Mouse (Mus musculus) embryonic facial prominence, embryonic 14.5 days (tissue): Measurements from ENCODE around the gene Gm49337. TPM values are rescaled to one million over a fixed set of nuclear protein-coding genes. Genes with fewer than 3 reads are reported as not detected.

Source experiments
- ATAC-seq: fragments of 200-750 bp; cut with Nextera tagmentation; 2 replicates; pipeline ENCODE4 v1.8.0; 2017; ENCODE audit warnings: low read depth, moderate number of reproducible peaks, moderate TSS enrichment
- DNase-seq: peaks from one replicate; pipeline ENCODE4 v3.0.0-alpha.2; 2015; ENCODE audit warnings: low spot score
- H3K27ac ChIP-seq: fragments of 300-500 bp; sonication (generic); replicated peaks from 2 replicates; pipeline ENCODE4 v1.5.1; 2014; ENCODE audit warnings: low read depth, mild to moderate bottlenecking, low read length, moderate library complexity
- H3K27me3 ChIP-seq: fragments of 300-500 bp; sonication (generic); replicated peaks from 2 replicates; pipeline ENCODE4 v1.6.1; 2014; ENCODE audit warnings: low read length; ENCODE audit not compliant: control insufficient read depth, insufficient read depth
- H3K36me3 ChIP-seq: fragments of 300-500 bp; sonication (generic); 2 replicates; pipeline ENCODE4 v1.6.1; 2014; ENCODE audit warnings: low read length, mixed read lengths; ENCODE audit not compliant: control insufficient read depth, insufficient read depth
- H3K4me1 ChIP-seq: fragments of 300-500 bp; sonication (generic); 2 replicates; pipeline ENCODE4 v1.6.1; 2014; ENCODE audit warnings: antibody characterized with exemption, low read length; ENCODE audit not compliant: control insufficient read depth, insufficient read depth
- H3K4me2 ChIP-seq: fragments of 300-500 bp; sonication (generic); 2 replicates; pipeline ENCODE4 v1.6.1; 2014; ENCODE audit warnings: low read depth, mild to moderate bottlenecking, low read length, moderate library complexity, mixed read lengths
- H3K4me3 ChIP-seq: fragments of 300-500 bp; sonication (generic); 2 replicates; pipeline ENCODE4 v1.5.1; 2014; ENCODE audit warnings: low read depth, mild to moderate bottlenecking, low read length
- H3K9ac ChIP-seq: fragments of 300-500 bp; sonication (generic); 2 replicates; pipeline ENCODE4 v1.6.1; 2014; ENCODE audit warnings: low read depth, mild to moderate bottlenecking, low read length, moderate library complexity, mixed read lengths
- H3K9me3 ChIP-seq: fragments of 300-500 bp; sonication (generic); 2 replicates; pipeline ENCODE4 v1.6.1; 2016; ENCODE audit warnings: low read length; ENCODE audit not compliant: control insufficient read depth
- WGBS: fragments of 180-500 bp; shearing (Covaris S2); extraction: QIAGEN DNeasy Blood & Tissue Kit; methylation state at CpG from one replicate; pipeline ENCODE4 v1.1.7; 2014; 5-methylcytosine and 5-hydroxymethylcytosine counted together
- polyA plus RNA-seq: library from polyadenylated mRNA; unstranded; fragments of >200 nt; fragmentation: Nextera tagmentation; extraction: Ambion mirVana; gene quantifications from 2 replicates; pipeline ENCODE4 v1.2.1, GENCODE M21; 2014

The Gm49337 gene
- polyA plus RNA-seq, 1 experiment from 2014 or later, result not detected

- no peaks in the 10 kb centered on the region for H3K9me3 ChIP-seq
- no peaks in the 10 kb centered on the region for H3K36me3 ChIP-seq
- H3K9ac ChIP-seq, result no peak overlapping the region
- H3K27me3 ChIP-seq, result no peaks in the 10 kb centered on the region
- ATAC-seq (peak; percentile 67), DNase-seq (peak; percentile 70)
- no peak overlapping the region for H3K4me2 ChIP-seq
- peaks cover 5% of the 10 kb centered on the region; the same call in 1 of the 2 replicates for H3K4me1 ChIP-seq
- no peak overlapping the region for H3K27ac ChIP-seq
- WGBS, result 80% methylated on average over 7 of the region's 8 CpGs
- no peak overlapping the region for H3K4me3 ChIP-seq
Observed at GRCm38 (mm10) chr4:116168617-116169352, 4.4 kb upstream of the Gm49337 start.

- H3K4me1 ChIP-seq, result peaks cover 5% of the 10 kb centered on the region; the same call in 1 of the 2 replicates
- WGBS, result 65% methylated on average over 3 of the region's 3 CpGs
- ATAC-seq (0 out of 2 replicates have a peak, but pooled peaks have one; percentile 0), DNase-seq (no peak)
- H3K9ac ChIP-seq, result no peak overlapping the region
- H3K27ac ChIP-seq, result no peak overlapping the region
- no peaks in the 10 kb centered on the region for H3K9me3 ChIP-seq
- H3K4me3 ChIP-seq, result no peak overlapping the region
- H3K36me3 ChIP-seq, result no peaks in the 10 kb centered on the region
- H3K4me2 ChIP-seq, result no peak overlapping the region
- no peaks in the 10 kb centered on the region for H3K27me3 ChIP-seq
Observed at GRCm38 (mm10) chr4:116169353-116169672, 3.9 kb upstream of the Gm49337 start.

GRCm38 (mm10) chr4:116173752-116174151 lies 568 bp downstream of the Gm49337 start:
- H3K4me3 ChIP-seq, result no peak overlapping the region
- H3K4me2 ChIP-seq, result no peak overlapping the region
- H3K9me3 ChIP-seq, result no peaks in the 10 kb centered on the region
- DNase-seq (no peak), ATAC-seq (no peak)
- no peak overlapping the region for H3K9ac ChIP-seq
- no peaks in the 10 kb centered on the region for H3K27me3 ChIP-seq
- no peak overlapping the region for H3K27ac ChIP-seq
- WGBS, result 78% methylated on average over 4 of the region's 4 CpGs
- H3K4me1 ChIP-seq, result peaks cover 24% of the 10 kb centered on the region
- no peaks in the 10 kb centered on the region for H3K36me3 ChIP-seq

GRCm38 (mm10) chr4:116174466-116175116 lies 1.4 kb downstream of the Gm49337 start:
- no peak overlapping the region for H3K27ac ChIP-seq

GRCm38 (mm10) chr4:116175136-116175535 lies 2.0 kb downstream of the Gm49337 start:
- H3K4me1 ChIP-seq, result peaks cover 24% of the 10 kb centered on the region

More at GRCm38 (mm10) chr4:116174466-116175116, 1.4 kb downstream of the Gm49337 start:
- no peak overlapping the region for H3K4me3 ChIP-seq
- no peak overlapping the region for H3K4me2 ChIP-seq
- no peak for ATAC-seq
- no peaks in the 10 kb centered on the region for H3K36me3 ChIP-seq
- H3K9ac ChIP-seq, result no peak overlapping the region
- 43% methylated on average over 6 of the region's 6 CpGs for WGBS
- no peak for DNase-seq
- no peaks in the 10 kb centered on the region for H3K27me3 ChIP-seq
- peaks cover 24% of the 10 kb centered on the region for H3K4me1 ChIP-seq
- H3K9me3 ChIP-seq, result no peaks in the 10 kb centered on the region

GRCm38 (mm10) chr4:116175711-116176542 lies 2.7 kb downstream of the Gm49337 start:
- peak overlapping the region; percentile 61 for H3K27ac ChIP-seq
- ATAC-seq (no peak), DNase-seq (peak; percentile 48)
- no peaks in the 10 kb centered on the region for H3K27me3 ChIP-seq
- no peak overlapping the region for H3K4me3 ChIP-seq
- H3K9ac ChIP-seq, result no peak overlapping the region
- 58% methylated on average over 7 of the region's 7 CpGs for WGBS
- H3K9me3 ChIP-seq, result no peaks in the 10 kb centered on the region
- H3K36me3 ChIP-seq, result no peaks in the 10 kb centered on the region
- peaks cover 24% of the 10 kb centered on the region for H3K4me1 ChIP-seq
- H3K4me2 ChIP-seq, result peak overlapping the region; percentile 45

More at GRCm38 (mm10) chr4:116175136-116175535, 2.0 kb downstream of the Gm49337 start:
- ATAC-seq (no peak), DNase-seq (no peak)
- Histone ChIP-seq H3K4me3 (no peak overlapping the region), H3K27ac (no peak overlapping the region), H3K4me2 (no peak overlapping the region), H3K9me3 (no peaks in the 10 kb centered on the region), H3K9ac (no peak overlapping the region), H3K36me3 (no peaks in the 10 kb centered on the region), H3K27me3 (no peaks in the 10 kb centered on the region)

GRCm38 (mm10) chr4:116176543-116176988 lies 3.4 kb downstream of the Gm49337 start:
- DNase-seq (peak; percentile 94), ATAC-seq (peak; percentile 93)
- Histone ChIP-seq H3K4me3 (no peak overlapping the region; the same call in 1 of the 2 replicates), H3K9ac (peak overlapping the region; percentile 53; the same call in 1 of the 2 replicates), H3K27ac (peak overlapping the region; percentile 61), H3K27me3 (no peaks in the 10 kb centered on the region), H3K9me3 (no peaks in the 10 kb centered on the region), H3K4me1 (peaks cover 24% of the 10 kb centered on the region), H3K36me3 (no peaks in the 10 kb centered on the region), H3K4me2 (peak overlapping the region; percentile 45)
- WGBS, result 12% methylated on average over 9 of the region's 10 CpGs

GRCm38 (mm10) chr4:116177140-116177539 lies 4.0 kb downstream of the Gm49337 start:
- 0 out of 2 replicates have a peak overlapping the region, but pooled peaks have one; percentile 31 for H3K9ac ChIP-seq
- H3K4me2 ChIP-seq, result peak overlapping the region; percentile 45
- H3K4me3 ChIP-seq, result no peak overlapping the region
- DNase-seq, result peak; percentile 48
- 21% methylated on average over 5 of the region's 5 CpGs for WGBS
- no peaks in the 10 kb centered on the region for H3K27me3 ChIP-seq
- H3K4me1 ChIP-seq, result peaks cover 24% of the 10 kb centered on the region
- peak; percentile 13; the same call in 1 of the 2 replicates for ATAC-seq
- H3K27ac ChIP-seq, result peak overlapping the region; percentile 61
- H3K36me3 ChIP-seq, result no peaks in the 10 kb centered on the region
- no peaks in the 10 kb centered on the region for H3K9me3 ChIP-seq
